Mouse (Mus musculus) limb, embryonic 13.5 days (tissue): Measurements from ENCODE around the gene Dnajc17. TPM values are rescaled to one million over a fixed set of nuclear protein-coding genes. Genes with fewer than 3 reads are reported as not detected.
A peak's percentile ranks its signal among the peaks of the same experiment; 100 is the strongest.

Source experiments
- ATAC-seq: fragments of 200-750 bp; cut with Nextera tagmentation; 2 replicates; pipeline ENCODE4 v1.8.0; 2017; ENCODE audit warnings: low read depth, moderate number of reproducible peaks, moderate TSS enrichment; ENCODE audit not compliant: low FRiP score
- H3K27ac ChIP-seq: fragments of 300-500 bp; sonication (generic); 2 replicates; pipeline ENCODE4 v1.5.1; 2015; ENCODE audit warnings: inconsistent platforms, mild to moderate bottlenecking, moderate library complexity
- H3K27me3 ChIP-seq: fragments of 300-500 bp; sonication (generic); 2 replicates; pipeline ENCODE4 v1.6.1; 2015; ENCODE audit warnings: mild to moderate bottlenecking, inconsistent platforms
- H3K36me3 ChIP-seq: fragments of 300-500 bp; sonication (generic); 2 replicates; pipeline ENCODE4 v1.6.1; 2015; ENCODE audit warnings: inconsistent platforms, mild to moderate bottlenecking, moderate library complexity
- H3K4me1 ChIP-seq: fragments of 300-500 bp; sonication (generic); 2 replicates; pipeline ENCODE4 v1.6.1; 2015; ENCODE audit warnings: inconsistent platforms
- H3K4me2 ChIP-seq: fragments of 300-500 bp; sonication (generic); replicated peaks from 2 replicates; pipeline ENCODE4 v1.6.1; 2015; ENCODE audit warnings: inconsistent platforms, mild to moderate bottlenecking, moderate library complexity
- H3K4me3 ChIP-seq: fragments of 300-500 bp; sonication (generic); 2 replicates; pipeline ENCODE4 v1.5.1; 2015; ENCODE audit warnings: moderate library complexity, mild to moderate bottlenecking, inconsistent platforms
- H3K9ac ChIP-seq: fragments of 300-500 bp; sonication (generic); 2 replicates; pipeline ENCODE4 v1.6.1; 2015; ENCODE audit warnings: mild to moderate bottlenecking, inconsistent platforms
- H3K9me3 ChIP-seq: fragments of 300-500 bp; sonication (generic); 2 replicates; pipeline ENCODE4 v1.6.1; 2016; ENCODE audit warnings: inconsistent platforms
- WGBS: fragments of 180-500 bp; shearing (Covaris S2); methylation state at CpG from one replicate; pipeline ENCODE4 v1.1.7; 2015; 5-methylcytosine and 5-hydroxymethylcytosine counted together
- polyA plus RNA-seq: library from polyadenylated mRNA; unstranded; fragments of >200 nt; fragmentation: Nextera tagmentation; extraction: Ambion mirVana; gene quantifications from 2 replicates; pipeline ENCODE4 v1.2.1, GENCODE M21; 2015

Gene Dnajc17
- polyA plus RNA-seq, 1 experiment from 2014 or later, result 25.4 TPM

- H3K27me3 ChIP-seq, result peaks cover 72% of the 10 kb centered on the region
- peak within 1 kb of the TSS; percentile 55 for H3K4me3 ChIP-seq
- WGBS, result under 1% methylated on average over 73 of the region's 73 CpGs
- peaks cover 12% of the 10 kb centered on the region for H3K4me1 ChIP-seq
- no peak within 1 kb of the TSS for H3K27ac ChIP-seq
- no peak for ATAC-seq
- no peaks in the 10 kb centered on the region for H3K9me3 ChIP-seq
- H3K9ac ChIP-seq, result peak within 1 kb of the TSS; percentile 56
- H3K4me2 ChIP-seq, result peak within 1 kb of the TSS; percentile 88
- no peaks in the 10 kb centered on the region for H3K36me3 ChIP-seq
Measured at GRCm38 (mm10) chr2:119237210-119237870, 28.7 kb upstream of the Dnajc17 start, which contains the start of gene Spint1. Gene Spint1 (plus strand): TSS chr2:119237362.

- 7% methylated on average over 25 of the region's 25 CpGs for WGBS
- ATAC-seq, result no peak
- Histone ChIP-seq H3K27me3 (peaks cover 72% of the 10 kb centered on the region), H3K4me3 (peak overlapping the region; percentile 55), H3K4me2 (peak overlapping the region; percentile 88), H3K9ac (peak overlapping the region; percentile 56), H3K27ac (no peak overlapping the region), H3K9me3 (no peaks in the 10 kb centered on the region), H3K36me3 (no peaks in the 10 kb centered on the region), H3K4me1 (peaks cover 12% of the 10 kb centered on the region)
Measured at GRCm38 (mm10) chr2:119236682-119237209, 28.2 kb upstream of the Dnajc17 start.

GRCm38 (mm10) chr2:119229775-119230704 lies 21.4 kb upstream of the Dnajc17 start, which contains the start of gene Ppp1r14d:
Gene Ppp1r14d (minus strand): TSS chr2:119229906.
- no peaks in the 10 kb centered on the region for H3K36me3 ChIP-seq
- 67% methylated on average over 6 of the region's 6 CpGs for WGBS
- no peak within 1 kb of the TSS for H3K4me3 ChIP-seq
- H3K4me2 ChIP-seq, result no peak within 1 kb of the TSS
- no peak within 1 kb of the TSS; the same call in 1 of the 2 replicates for H3K9ac ChIP-seq
- H3K9me3 ChIP-seq, result no peaks in the 10 kb centered on the region
- ATAC-seq, result no peak
- H3K27me3 ChIP-seq, result peaks cover 14% of the 10 kb centered on the region
- peaks cover 5% of the 10 kb centered on the region; the same call in 1 of the 2 replicates for H3K4me1 ChIP-seq
- no peak within 1 kb of the TSS for H3K27ac ChIP-seq

GRCm38 (mm10) chr2:119209176-119209507 lies 547 bp upstream of the Dnajc17 start:
- H3K9ac ChIP-seq, result peak overlapping the region; percentile 81
- 1% methylated on average over 13 of the region's 13 CpGs for WGBS
- H3K9me3 ChIP-seq, result no peaks in the 10 kb centered on the region
- peak overlapping the region; percentile 71 for H3K4me2 ChIP-seq
- H3K27me3 ChIP-seq, result no peaks in the 10 kb centered on the region
- H3K36me3 ChIP-seq, result peaks cover 38% of the 10 kb centered on the region
- no peak for ATAC-seq
- peak overlapping the region; percentile 91; the same call in 1 of the 2 replicates for H3K27ac ChIP-seq
- peaks cover 16% of the 10 kb centered on the region for H3K4me1 ChIP-seq
- H3K4me3 ChIP-seq, result peak overlapping the region; percentile 76

GRCm38 (mm10) chr2:119207961-119208343 lies 643 bp downstream of the Dnajc17 start:
- no peaks in the 10 kb centered on the region for H3K27me3 ChIP-seq
- H3K4me2 ChIP-seq, result peak overlapping the region; percentile 71
- peak overlapping the region; percentile 74 for H3K9ac ChIP-seq
- H3K36me3 ChIP-seq, result peaks cover 27% of the 10 kb centered on the region
- WGBS, result 26% methylated on average over 6 of the region's 6 CpGs
- no peak for ATAC-seq
- peak overlapping the region; percentile 91 for H3K27ac ChIP-seq
- H3K4me3 ChIP-seq, result peak overlapping the region; percentile 76
- peaks cover 22% of the 10 kb centered on the region for H3K4me1 ChIP-seq
- H3K9me3 ChIP-seq, result no peaks in the 10 kb centered on the region

- no peaks in the 10 kb centered on the region for H3K9me3 ChIP-seq
- WGBS, result 72% methylated on average over 4 of the region's 4 CpGs
- peaks cover 22% of the 10 kb centered on the region for H3K4me1 ChIP-seq
- no peak overlapping the region for H3K4me2 ChIP-seq
- no peak overlapping the region for H3K4me3 ChIP-seq
- no peaks in the 10 kb centered on the region for H3K36me3 ChIP-seq
- no peak overlapping the region for H3K9ac ChIP-seq
- ATAC-seq, result no peak
- H3K27ac ChIP-seq, result no peak overlapping the region
- H3K27me3 ChIP-seq, result no peaks in the 10 kb centered on the region
Measured at GRCm38 (mm10) chr2:119203871-119204460, 4.6 kb downstream of the Dnajc17 start.

- WGBS, result 52% methylated on average over 5 of the region's 5 CpGs
- no peaks in the 10 kb centered on the region for H3K27me3 ChIP-seq
- H3K27ac ChIP-seq, result no peak overlapping the region
- H3K9ac ChIP-seq, result no peak overlapping the region
- no peaks in the 10 kb centered on the region for H3K9me3 ChIP-seq
- H3K4me1 ChIP-seq, result peaks cover 32% of the 10 kb centered on the region
- no peaks in the 10 kb centered on the region for H3K36me3 ChIP-seq
- no peak for ATAC-seq
- no peak overlapping the region for H3K4me3 ChIP-seq
- H3K4me2 ChIP-seq, result no peak overlapping the region
Measured at GRCm38 (mm10) chr2:119202914-119203453, 5.6 kb downstream of the Dnajc17 start.

GRCm38 (mm10) chr2:119198934-119199333 lies 9.7 kb downstream of the Dnajc17 start:
- ATAC-seq, result no peak

GRCm38 (mm10) chr2:119198049-119198448 lies 10.5 kb downstream of the Dnajc17 start:
- Histone ChIP-seq H3K9ac (no peak overlapping the region), H3K4me2 (no peak overlapping the region), H3K4me1 (peaks cover 43% of the 10 kb centered on the region), H3K36me3 (no peaks in the 10 kb centered on the region), H3K27me3 (no peaks in the 10 kb centered on the region), H3K9me3 (no peaks in the 10 kb centered on the region), H3K27ac (peak overlapping the region; percentile 72; the same call in 1 of the 2 replicates), H3K4me3 (no peak overlapping the region)
- 50% methylated on average over 1 of the region's 1 CpGs for WGBS
- no peak for ATAC-seq

More at GRCm38 (mm10) chr2:119198934-119199333, 9.7 kb downstream of the Dnajc17 start:
- H3K27ac ChIP-seq, result peak overlapping the region; percentile 52; the same call in 1 of the 2 replicates
- no peaks in the 10 kb centered on the region for H3K36me3 ChIP-seq
- 48% methylated on average over 3 of the region's 3 CpGs for WGBS
- no peaks in the 10 kb centered on the region for H3K27me3 ChIP-seq
- peaks cover 48% of the 10 kb centered on the region for H3K4me1 ChIP-seq
- no peak overlapping the region for H3K9ac ChIP-seq
- no peak overlapping the region for H3K4me3 ChIP-seq
- H3K9me3 ChIP-seq, result no peaks in the 10 kb centered on the region
- H3K4me2 ChIP-seq, result peak overlapping the region; percentile 14; the same call in 1 of the 2 replicates

GRCm38 (mm10) chr2:119197493-119197892 lies 11.1 kb downstream of the Dnajc17 start:
- Histone ChIP-seq H3K9me3 (no peaks in the 10 kb centered on the region), H3K27me3 (no peaks in the 10 kb centered on the region), H3K36me3 (no peaks in the 10 kb centered on the region), H3K9ac (no peak overlapping the region), H3K4me2 (no peak overlapping the region), H3K27ac (no peak overlapping the region), H3K4me1 (peaks cover 37% of the 10 kb centered on the region), H3K4me3 (no peak overlapping the region)
- no peak for ATAC-seq
- 79% methylated on average over 1 of the region's 1 CpGs for WGBS

- Histone ChIP-seq H3K9me3 (no peaks in the 10 kb centered on the region), H3K4me3 (no peak overlapping the region), H3K4me1 (peaks cover 37% of the 10 kb centered on the region), H3K36me3 (no peaks in the 10 kb centered on the region), H3K27ac (peak overlapping the region; percentile 73), H3K4me2 (no peak overlapping the region), H3K9ac (0 out of 2 replicates have a peak overlapping the region, but pooled peaks have one; percentile 48), H3K27me3 (no peaks in the 10 kb centered on the region)
- ATAC-seq, result peak; percentile 68; the same call in 1 of the 2 replicates
- WGBS, result 6% methylated on average over 4 of the region's 4 CpGs
Measured at GRCm38 (mm10) chr2:119196316-119197108, 12.1 kb downstream of the Dnajc17 start.
